Comparison of ENCODE assay signal across 8 mouse cellular contexts in genomic region chr5:137501709-137502666, GRCm38 (mm10). TPM values are rescaled to one million over a fixed set of nuclear protein-coding genes. Genes with fewer than 3 reads are reported as not detected.
DNase-seq lines count a peak whose midpoint lies in the region; ATAC-seq lines count a peak whose summit lies in the region.

TSS of gene Pop7 (minus strand) at chr5:137502518.

- intact Hi-C loops in left cerebral cortex, postnatal 14 days (cut with DNase I): loop anchor here (2.0 kb wide), 1 partner anchor 163 kb away; no protein-coding TSS in a partner anchor

- H3K9me3 ChIP-seq in intestine, embryonic 14.5 days (ENCODE audit: control insufficient read depth, low read length): no peaks in the 10 kb centered on the region

- H3K27ac ChIP-seq in intestine, embryonic 14.5 days (ENCODE audit: low read depth): peak within 1 kb of the TSS; percentile 97

- 3% methylated on average over 63 of the region's 64 CpGs for WGBS in intestine, embryonic 14.5 days

- H3K36me3 ChIP-seq in intestine, embryonic 14.5 days (ENCODE audit: control insufficient read depth, insufficient read depth, low read length): 0 out of 2 replicates have a peak, but pooled peaks cover 5% of the 10 kb centered on the region

- peak within 1 kb of the TSS; percentile 62 for H3K4me3 ChIP-seq in intestine, embryonic 14.5 days (ENCODE audit: low read depth, low read length)

- peaks cover 10% of the 10 kb centered on the region for H3K4me1 ChIP-seq in intestine, embryonic 14.5 days (replicated peaks; ENCODE audit: control insufficient read depth, insufficient read depth, low read length)

- peak; percentile 95 for ATAC-seq in intestine, embryonic 14.5 days (replicated peaks; ENCODE audit: low FRiP score, low TSS enrichment, low read depth)

- no peaks in the 10 kb centered on the region for H3K27me3 ChIP-seq in intestine, embryonic 14.5 days (replicated peaks; ENCODE audit: control insufficient read depth, insufficient read depth, low read length)

- H3K9ac ChIP-seq in intestine, embryonic 14.5 days (ENCODE audit: low read length): peak within 1 kb of the TSS; percentile 72

- peak within 1 kb of the TSS; percentile 84 for H3K4me2 ChIP-seq in intestine, embryonic 14.5 days (ENCODE audit: low read length)

- DNase-seq in adrenal gland, adult 18-20 months (ENCODE audit: low spot score in 2 of 2): peak; percentile 100
- peak; percentile 100 for DNase-seq in embryo, embryonic 11 days
- DNase-seq in gastrocnemius, postnatal 25 days: peak; percentile 99
- peak; percentile 100 for DNase-seq in intestine, embryonic 14.5 days (ENCODE audit: low spot score)
- peak; percentile 100 for DNase-seq in left cerebral cortex, postnatal 14 days (ENCODE audit: low spot score in 2 of 2)
- DNase-seq in mesoderm, embryonic 11.5 days (ENCODE audit: low read depth, low spot score): peak; percentile 100
- peak; percentile 99 to 100 for DNase-seq in right cerebral cortex, postnatal 36 days (ENCODE audit: low spot score in 2 of 2)
- DNase-seq in yolk sac, embryonic 10.5 days (ENCODE audit: low spot score): peak; percentile 100

RNA-seq across cellular contexts. Expression of gene Pop7, which starts in this region (rescaled TPM):
- 10 to 100 TPM; 23.5 to 24.7 TPM for total RNA-seq in adrenal gland, adult 18-20 months (2021)
- total RNA-seq in gastrocnemius, postnatal 25 days (2021): 1 to 10 TPM; 9.7 to 9.9 TPM
- polyA plus RNA-seq in intestine, embryonic 14.5 days (2014; fragmentation: Nextera tagmentation; extraction: Ambion mirVana): 58.8 and 65.1 TPM in 2 replicates
- total RNA-seq in left cerebral cortex, postnatal 14 days (2021): 10 to 100 TPM; 28.0 to 35.2 TPM

Comparison
In these comparisons a context has a peak if more than half of its experiments do, and no peak if none do; other contexts are left out.
1. Peak in every context shown above with its lines: DNase-seq, ATAC-seq, H3K4me3 ChIP-seq and H3K27ac ChIP-seq.